Mouse (Mus musculus) midbrain, embryonic 11.5 days (tissue): ENCODE results near the gene Ppa1. TPM values are rescaled to one million over a fixed set of nuclear protein-coding genes. Genes with fewer than 3 reads are reported as not detected.
"Not testable (repeated sequence)": the region's sequence is repeated elsewhere in the genome, so short reads cannot be mapped to it uniquely, and the experiment has no call there.

Source experiments
- ATAC-seq: fragments of 200-750 bp; cut with Nextera tagmentation; 2 replicates; pipeline ENCODE4 v1.8.0; 2017; ENCODE audit warnings: moderate TSS enrichment, moderate library complexity; ENCODE audit not compliant: low FRiP score
- DNase-seq: peaks from one replicate; pipeline ENCODE4 v3.0.0; 2015; ENCODE audit warnings: low spot score; ENCODE audit errors: missing footprints
- H3K27ac ChIP-seq: fragments of 300-500 bp; sonication (generic); 2 replicates; pipeline ENCODE4 v1.5.1; 2014; ENCODE audit warnings: low read depth, low read length
- H3K27me3 ChIP-seq: fragments of 300-500 bp; sonication (generic); 2 replicates; pipeline ENCODE4 v1.6.1; 2014; ENCODE audit warnings: mild to moderate bottlenecking, low read length, moderate library complexity, mixed read lengths; ENCODE audit not compliant: control insufficient read depth, insufficient read depth
- H3K36me3 ChIP-seq: fragments of 300-500 bp; sonication (generic); 2 replicates; pipeline ENCODE4 v1.6.1; 2014; ENCODE audit warnings: mild to moderate bottlenecking, low read length, moderate library complexity, mixed read lengths; ENCODE audit not compliant: control insufficient read depth, insufficient read depth
- H3K4me1 ChIP-seq: fragments of 300-500 bp; sonication (generic); 2 replicates; pipeline ENCODE4 v1.6.1; 2014; ENCODE audit warnings: low read length; ENCODE audit not compliant: control insufficient read depth, insufficient read depth
- H3K4me2 ChIP-seq: fragments of 300-500 bp; sonication (generic); 2 replicates; pipeline ENCODE4 v1.6.1; 2014; ENCODE audit warnings: mild to moderate bottlenecking, moderate library complexity
- H3K4me3 ChIP-seq: fragments of 300-500 bp; sonication (generic); 2 replicates; pipeline ENCODE4 v1.5.1; 2014; ENCODE audit warnings: low read depth, low read length
- H3K9ac ChIP-seq: fragments of 300-500 bp; sonication (generic); 2 replicates; pipeline ENCODE4 v1.6.1; 2014; ENCODE audit warnings: low read length
- H3K9me3 ChIP-seq: fragments of 300-500 bp; sonication (generic); 2 replicates; pipeline ENCODE4 v1.6.1; 2016; ENCODE audit warnings: low read length; ENCODE audit not compliant: control insufficient read depth
- WGBS: fragments of 180-500 bp; shearing (Covaris S2); extraction: QIAGEN DNeasy Blood & Tissue Kit; methylation state at CpG from one replicate; pipeline ENCODE4 v1.1.7; 2014; 5-methylcytosine and 5-hydroxymethylcytosine counted together
- polyA plus RNA-seq: library from polyadenylated mRNA; unstranded; fragments of >200 nt; fragmentation: Nextera tagmentation; extraction: Ambion mirVana; gene quantifications from 2 replicates; pipeline ENCODE4 v1.2.1, GENCODE M21; 2014

The Ppa1 gene
- polyA plus RNA-seq, result 323 and 335 TPM in 2 replicates

- Histone ChIP-seq H3K36me3 (peaks cover 2% of the 10 kb centered on the region; the same call in 1 of the 2 replicates), H3K27me3 (no peaks in the 10 kb centered on the region), H3K4me1 (peaks cover 11% of the 10 kb centered on the region), H3K27ac (peak within 1 kb of the TSS; percentile 51; the same call in 1 of the 2 replicates), H3K4me2 (peak within 1 kb of the TSS; percentile 95), H3K9ac (peak within 1 kb of the TSS; percentile 90), H3K9me3 (no peaks in the 10 kb centered on the region), H3K4me3 (peak within 1 kb of the TSS; percentile 81)
- DNase-seq (peak; percentile 98), ATAC-seq (peak; percentile 99)
- WGBS, result 4% methylated on average over 45 of the region's 50 CpGs
Observed at GRCm38 (mm10) chr10:61647790-61648736, at the start of gene Ppa1. Ppa1 (plus strand) TSS chr10:61648552.

GRCm38 (mm10) chr10:61599556-61600114, 48.7 kb upstream of the Ppa1 start:
- Histone ChIP-seq H3K9me3 (no peaks in the 10 kb centered on the region), H3K9ac (no peak overlapping the region), H3K4me1 (peaks cover 6% of the 10 kb centered on the region; the same call in 1 of the 2 replicates), H3K27ac (no peak overlapping the region), H3K4me2 (no peak overlapping the region), H3K36me3 (no peaks in the 10 kb centered on the region), H3K4me3 (no peak overlapping the region), H3K27me3 (peaks cover 11% of the 10 kb centered on the region)
- WGBS, result 50% methylated on average over 9 of the region's 9 CpGs
- ATAC-seq (no peak), DNase-seq (peak; percentile 82)

GRCm38 (mm10) chr10:61602283-61603033, 45.9 kb upstream of the Ppa1 start:
- no peak overlapping the region for H3K9ac ChIP-seq
- no peak overlapping the region for H3K4me3 ChIP-seq
- DNase-seq (peak; percentile 98), ATAC-seq (peak; percentile 44; the same call in 1 of the 2 replicates)
- H3K4me2 ChIP-seq, result peak overlapping the region; percentile 32
- 15% methylated on average over 14 of the region's 14 CpGs for WGBS
- H3K27ac ChIP-seq, result no peak overlapping the region
- H3K27me3 ChIP-seq, result no peaks in the 10 kb centered on the region
- H3K36me3 ChIP-seq, result no peaks in the 10 kb centered on the region
- H3K9me3 ChIP-seq, result no peaks in the 10 kb centered on the region
- 0 out of 2 replicates have a peak, but pooled peaks cover 2% of the 10 kb centered on the region for H3K4me1 ChIP-seq

GRCm38 (mm10) chr10:61604376-61605065, 43.8 kb upstream of the Ppa1 start:
- Histone ChIP-seq H3K9me3 (no peaks in the 10 kb centered on the region), H3K27me3 (no peaks in the 10 kb centered on the region), H3K36me3 (no peaks in the 10 kb centered on the region), H3K4me1 (0 out of 2 replicates have a peak, but pooled peaks cover 2% of the 10 kb centered on the region), H3K9ac (no peak overlapping the region), H3K4me3 (no peak overlapping the region), H3K27ac (no peak overlapping the region), H3K4me2 (no peak overlapping the region)
- WGBS, result 74% methylated on average over 10 of the region's 10 CpGs
- ATAC-seq (no peak), DNase-seq (peak; percentile 8)

GRCm38 (mm10) chr10:61605381-61605780, 43.0 kb upstream of the Ppa1 start:
- peak; percentile 64 for DNase-seq
- 72% methylated on average over 11 of the region's 11 CpGs for WGBS
- not testable (repeated sequence) for H3K27me3 ChIP-seq, H3K4me2 ChIP-seq, H3K4me1 ChIP-seq, H3K9me3 ChIP-seq, H3K9ac ChIP-seq, H3K27ac ChIP-seq, H3K4me3 ChIP-seq, H3K36me3 ChIP-seq, ATAC-seq

- WGBS, result 22% methylated on average over 8 of the region's 8 CpGs
Observed at GRCm38 (mm10) chr10:61605851-61606250, 42.5 kb upstream of the Ppa1 start.

GRCm38 (mm10) chr10:61608233-61608632, 40.1 kb upstream of the Ppa1 start:
- no peaks in the 10 kb centered on the region for H3K27me3 ChIP-seq
- no peaks in the 10 kb centered on the region for H3K36me3 ChIP-seq
- DNase-seq (peak; percentile 51), ATAC-seq (no peak)
- H3K4me2 ChIP-seq, result no peak overlapping the region
- H3K9ac ChIP-seq, result no peak overlapping the region
- H3K4me1 ChIP-seq, result no peaks in the 10 kb centered on the region
- H3K9me3 ChIP-seq, result no peaks in the 10 kb centered on the region
- no peak overlapping the region for H3K27ac ChIP-seq
- H3K4me3 ChIP-seq, result no peak overlapping the region

More at GRCm38 (mm10) chr10:61605851-61606250, 42.5 kb upstream of the Ppa1 start:
- peak; percentile 98 for DNase-seq
- ATAC-seq, result no peak
- H3K4me2 ChIP-seq, result no peak overlapping the region
- H3K9ac ChIP-seq, result no peak overlapping the region
- H3K27ac ChIP-seq, result no peak overlapping the region
- no peaks in the 10 kb centered on the region for H3K27me3 ChIP-seq
- H3K4me1 ChIP-seq, result 0 out of 2 replicates have a peak, but pooled peaks cover 2% of the 10 kb centered on the region
- H3K4me3 ChIP-seq, result no peak overlapping the region
- H3K9me3 ChIP-seq, result no peaks in the 10 kb centered on the region
- no peaks in the 10 kb centered on the region for H3K36me3 ChIP-seq

GRCm38 (mm10) chr10:61610650-61611235, 37.6 kb upstream of the Ppa1 start:
- H3K4me2 ChIP-seq, result no peak overlapping the region
- no peaks in the 10 kb centered on the region for H3K9me3 ChIP-seq
- no peak for ATAC-seq
- WGBS, result 72% methylated on average over 8 of the region's 8 CpGs
- no peak overlapping the region for H3K9ac ChIP-seq
- H3K36me3 ChIP-seq, result no peaks in the 10 kb centered on the region
- DNase-seq, result peak; percentile 54
- no peaks in the 10 kb centered on the region for H3K4me1 ChIP-seq
- no peak overlapping the region for H3K27ac ChIP-seq
- no peak overlapping the region for H3K4me3 ChIP-seq
- H3K27me3 ChIP-seq, result no peaks in the 10 kb centered on the region
